Mouse (Mus musculus) C2C12 (cell line): ENCODE measurements at regions not wholly inside any gene's neighbourhood (a gene's known extent, or its start where the extent isn't known, plus 50 kb on each side); places are given as distances from the start of the nearest gene placed in this dataset.

Experiments used
- H3K27me3 ChIP-seq: one replicate; pipeline ENCODE4 v1.6.1; 2011; ENCODE audit not compliant: control insufficient read depth, insufficient read depth, insufficient read length
- H3K36me3 ChIP-seq: one replicate; pipeline ENCODE4 v1.6.1; 2011; ENCODE audit not compliant: control insufficient read depth, insufficient read depth
- H3K4me3 ChIP-seq: one replicate; pipeline ENCODE4 v1.5.1; 2011; ENCODE audit warnings: mild to moderate bottlenecking, control low read depth; ENCODE audit not compliant: poor library complexity, insufficient read depth, severe bottlenecking
- H3K79me2 ChIP-seq: one replicate; pipeline ENCODE4 v1.6.1; 2011; ENCODE audit not compliant: control insufficient read depth, insufficient read depth
- H3K79me3 ChIP-seq: one replicate; pipeline ENCODE4 v1.6.1; 2011; ENCODE audit warnings: low read depth, control low read depth
- H3ac ChIP-seq: one replicate; pipeline ENCODE3; 2011; ENCODE audit warnings: low read depth; ENCODE audit not compliant: control insufficient read depth, insufficient read length
- CEBPB ChIP-seq: IDR thresholded peaks from one replicate; pipeline ENCODE4 v1.6.1; 2011; ENCODE audit warnings: low read depth, mild to moderate bottlenecking, control low read depth, moderate library complexity
- CTCF ChIP-seq: IDR thresholded peaks from one replicate; pipeline ENCODE4 v1.5.1; 2011; ENCODE audit not compliant: control insufficient read depth, insufficient read depth, insufficient read length
- FOSL1 ChIP-seq: IDR thresholded peaks from one replicate; pipeline ENCODE4 v1.8.0; 2011; ENCODE audit warnings: mild to moderate bottlenecking, low read length; ENCODE audit not compliant: poor library complexity, insufficient read depth, severe bottlenecking
- MAX ChIP-seq: IDR thresholded peaks from one replicate; pipeline ENCODE4 v1.6.1; 2011; ENCODE audit warnings: mild to moderate bottlenecking, control low read depth
- MYOD1 ChIP-seq: IDR thresholded peaks from one replicate; pipeline ENCODE4 v1.6.1; 2011; ENCODE audit warnings: low read depth; ENCODE audit not compliant: control insufficient read depth, insufficient read length
- MYOG ChIP-seq: IDR thresholded peaks from one replicate; pipeline ENCODE4 v1.6.1; 2011; ENCODE audit not compliant: control insufficient read depth, insufficient read length; ENCODE audit errors: extremely low read depth
- USF1 ChIP-seq: IDR thresholded peaks from one replicate; pipeline ENCODE4 v1.6.1; 2011; ENCODE audit warnings: low read depth, mild to moderate bottlenecking, control low read depth, moderate library complexity

GRCm38 (mm10) chr1:10880026-10880727 is 533.7 kb upstream of the A830018L16Rik start:
- peak; percentile 17 for TF ChIP-seq CEBPB
- no peak for TF ChIP-seq MAX
- TF ChIP-seq MYOG = no peak
- peak; percentile 84 for TF ChIP-seq MYOD1
- TF ChIP-seq USF1 = no peak
- Histone ChIP-seq H3K27me3 (no peaks in the 10 kb centered on the region), H3K4me3 (no peak overlapping the region), H3K36me3 (no peaks in the 10 kb centered on the region), H3K79me2 (no peaks in the 10 kb centered on the region), H3K79me3 (no peaks in the 10 kb centered on the region), H3ac (no peak overlapping the region)

GRCm38 (mm10) chr1:10898806-10899205 is 515.1 kb upstream of the A830018L16Rik start:
- Histone ChIP-seq H3K79me3 (no peaks in the 10 kb centered on the region), H3K36me3 (no peaks in the 10 kb centered on the region), H3K27me3 (no peaks in the 10 kb centered on the region), H3K79me2 (no peaks in the 10 kb centered on the region), H3K4me3 (no peak overlapping the region), H3ac (no peak overlapping the region)
- TF ChIP-seq CTCF = no peak
- TF ChIP-seq FOSL1 = peak; percentile 43

- H3K79me2 ChIP-seq = no peaks in the 10 kb centered on the region
- H3ac ChIP-seq = no peak overlapping the region
- H3K27me3 ChIP-seq = no peaks in the 10 kb centered on the region
- TF ChIP-seq CTCF (no peak), CEBPB (no peak), FOSL1 (no peak), MAX (no peak), USF1 (no peak), MYOG (no peak)
- no peaks in the 10 kb centered on the region for H3K36me3 ChIP-seq
- H3K79me3 ChIP-seq = no peaks in the 10 kb centered on the region
- H3K4me3 ChIP-seq = no peak overlapping the region
Measured at GRCm38 (mm10) chr1:10902721-10903120, 511.2 kb upstream of the A830018L16Rik start.

GRCm38 (mm10) chr1:10919958-10920357 is 493.9 kb upstream of the A830018L16Rik start:
- H3K79me2 ChIP-seq = no peaks in the 10 kb centered on the region
- no peaks in the 10 kb centered on the region for H3K36me3 ChIP-seq
- H3K79me3 ChIP-seq = no peaks in the 10 kb centered on the region
- no peak overlapping the region for H3K4me3 ChIP-seq
- TF ChIP-seq CTCF (no peak), MYOG (no peak), MAX (no peak), MYOD1 (no peak), USF1 (no peak), CEBPB (no peak), FOSL1 (no peak)
- H3K27me3 ChIP-seq = no peaks in the 10 kb centered on the region
- H3ac ChIP-seq = no peak overlapping the region

- Histone ChIP-seq H3K79me2 (no peaks in the 10 kb centered on the region), H3K4me3 (no peak overlapping the region), H3K79me3 (no peaks in the 10 kb centered on the region), H3K36me3 (no peaks in the 10 kb centered on the region), H3K27me3 (no peaks in the 10 kb centered on the region), H3ac (no peak overlapping the region)
- TF ChIP-seq MYOG (no peak), CTCF (no peak), MAX (no peak), USF1 (no peak), CEBPB (no peak), MYOD1 (no peak), FOSL1 (no peak)
Measured at GRCm38 (mm10) chr1:10932378-10933077, 481.4 kb upstream of the A830018L16Rik start.

GRCm38 (mm10) chr1:10933206-10933605 is 480.7 kb upstream of the A830018L16Rik start:
- H3K27me3 ChIP-seq = no peaks in the 10 kb centered on the region
- H3K4me3 ChIP-seq = no peak overlapping the region
- TF ChIP-seq CEBPB (no peak), FOSL1 (no peak), MAX (no peak), MYOD1 (no peak), USF1 (no peak), MYOG (no peak), CTCF (no peak)
- H3K79me3 ChIP-seq = no peaks in the 10 kb centered on the region
- no peaks in the 10 kb centered on the region for H3K36me3 ChIP-seq
- no peaks in the 10 kb centered on the region for H3K79me2 ChIP-seq
- H3ac ChIP-seq = no peak overlapping the region
